Mouse (Mus musculus): ENCODE data around the gene Btbd3. TPM values are rescaled to one million over a fixed set of nuclear protein-coding genes. Genes with fewer than 3 reads are reported as not detected.

The Btbd3 gene
- polyA plus RNA-seq, 1 experiment: 3.2 TPM

DNA sequence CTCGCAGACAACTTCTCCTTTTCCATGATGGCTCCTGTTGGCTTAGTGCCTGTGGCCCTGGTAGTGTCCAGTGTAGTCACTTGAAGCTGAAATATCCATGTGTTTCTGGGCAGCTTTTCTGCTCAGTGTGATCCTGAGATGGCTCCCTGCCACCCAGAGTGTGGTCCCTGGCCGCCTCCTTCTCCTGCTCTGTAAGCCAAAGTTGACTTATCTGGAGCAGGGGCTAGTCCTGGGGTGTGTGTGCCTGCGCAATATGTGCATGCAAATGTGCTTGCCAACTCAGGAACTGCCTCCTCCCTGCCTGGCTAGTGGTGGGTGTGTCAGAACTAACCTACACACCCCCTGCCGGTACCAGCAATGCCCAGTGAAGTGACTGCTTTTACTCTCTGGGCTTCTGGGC, 29.4 kb downstream of the Btbd3 start:
- Histone ChIP-seq H3K36me3 (ENCODE audit: control insufficient read depth, insufficient read depth, low read length) (no peaks in the 10 kb centered on the region), H3K4me1 (replicated peaks; ENCODE audit: control insufficient read depth, insufficient read depth, low read length) (no peaks in the 10 kb centered on the region)
- TF ChIP-seq CTCF (IDR thresholded peaks at IDR 0.05; ENCODE audit: borderline replicate concordance, control insufficient read depth, extremely low read depth, insufficient read depth, low read length, poor library complexity): no peak
- TF ChIP-seq POLR2A (IDR thresholded peaks at IDR 0.05; ENCODE audit: control insufficient read depth, extremely low read depth, insufficient read depth, low read length, poor library complexity): no peak

DNA sequence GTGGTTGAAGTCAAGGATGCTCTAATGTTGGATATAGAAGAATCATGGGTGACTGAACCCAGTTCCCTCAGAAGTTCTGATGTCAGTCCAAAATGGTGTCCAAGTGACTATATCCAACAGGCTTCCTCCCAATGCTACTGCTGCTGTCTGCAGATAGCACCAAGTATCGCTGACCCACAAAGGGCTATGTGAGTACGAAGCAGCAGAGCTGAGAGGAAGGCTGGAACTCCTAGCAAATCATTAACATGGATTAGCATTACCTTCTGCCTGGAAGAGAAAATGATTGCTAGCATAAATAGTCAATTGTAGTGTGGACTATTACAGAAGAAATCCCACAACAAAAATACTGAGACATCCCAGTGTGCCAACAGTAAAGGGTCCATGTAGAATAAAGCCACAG, 33.8 kb downstream of the Btbd3 start:
- no peak for DNase-seq
- Histone ChIP-seq H3K27ac (ENCODE audit: control insufficient read depth, insufficient read depth, low read length) (no peak overlapping the region), H3K4me1 (replicated peaks; ENCODE audit: control insufficient read depth, insufficient read depth, low read length) (no peaks in the 10 kb centered on the region), H3K4me3 (ENCODE audit: control insufficient read depth, insufficient read depth, low read length) (no peak overlapping the region), H3K27me3 (ENCODE audit: control insufficient read depth, insufficient read depth, low read length) (no peaks in the 10 kb centered on the region), H3K36me3 (ENCODE audit: control insufficient read depth, insufficient read depth, low read length) (no peaks in the 10 kb centered on the region)
- no peak for TF ChIP-seq POLR2A (IDR thresholded peaks at IDR 0.05; ENCODE audit: control insufficient read depth, extremely low read depth, insufficient read depth, low read length, poor library complexity)
- no peak for TF ChIP-seq CTCF (IDR thresholded peaks at IDR 0.05; ENCODE audit: borderline replicate concordance, control insufficient read depth, extremely low read depth, insufficient read depth, low read length, poor library complexity)
- WGBS: 93% methylated on average over 2 of the region's 2 CpGs

More for the DNA sequence above, 29.4 kb downstream of the Btbd3 start:
- no peaks in the 10 kb centered on the region for H3K27me3 ChIP-seq (ENCODE audit: control insufficient read depth, insufficient read depth, low read length)
- 96% methylated on average over 4 of the region's 4 CpGs for WGBS
- no peak for DNase-seq
- no peak overlapping the region for H3K27ac ChIP-seq (ENCODE audit: control insufficient read depth, insufficient read depth, low read length)
- no peak overlapping the region for H3K4me3 ChIP-seq (ENCODE audit: control insufficient read depth, insufficient read depth, low read length)

DNA sequence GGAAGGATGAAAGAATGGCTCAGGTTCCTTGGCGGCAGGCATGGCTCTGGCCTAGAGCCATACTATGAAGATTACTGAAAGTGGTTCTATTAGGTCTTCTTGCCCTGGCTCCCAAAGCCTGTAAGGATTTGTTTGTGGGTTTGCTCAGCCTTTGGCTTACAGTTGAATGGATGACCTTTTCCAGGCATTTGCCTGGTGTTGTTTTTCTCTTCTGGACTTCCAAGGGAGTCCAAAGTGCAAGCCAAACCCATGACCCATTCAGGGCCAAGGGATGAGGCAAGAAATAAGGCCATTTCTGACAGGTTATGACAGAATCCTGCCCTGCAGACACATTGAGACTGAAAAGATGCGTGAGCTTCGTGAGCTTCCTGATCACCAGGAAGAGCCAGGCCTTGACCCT, 37.9 kb downstream of the Btbd3 start:
- H3K4me3 ChIP-seq (ENCODE audit: control insufficient read depth, insufficient read depth, low read length): no peak overlapping the region
- no peak overlapping the region for H3K27ac ChIP-seq (ENCODE audit: control insufficient read depth, insufficient read depth, low read length)
- H3K4me1 ChIP-seq (replicated peaks; ENCODE audit: control insufficient read depth, insufficient read depth, low read length): no peaks in the 10 kb centered on the region
- no peaks in the 10 kb centered on the region for H3K36me3 ChIP-seq (ENCODE audit: control insufficient read depth, insufficient read depth, low read length)
- no peak for DNase-seq
- WGBS: 98% methylated on average over 3 of the region's 3 CpGs
- H3K27me3 ChIP-seq (ENCODE audit: control insufficient read depth, insufficient read depth, low read length): no peaks in the 10 kb centered on the region
- no peak for TF ChIP-seq CTCF (IDR thresholded peaks at IDR 0.05; ENCODE audit: borderline replicate concordance, control insufficient read depth, extremely low read depth, insufficient read depth, low read length, poor library complexity)

DNA sequence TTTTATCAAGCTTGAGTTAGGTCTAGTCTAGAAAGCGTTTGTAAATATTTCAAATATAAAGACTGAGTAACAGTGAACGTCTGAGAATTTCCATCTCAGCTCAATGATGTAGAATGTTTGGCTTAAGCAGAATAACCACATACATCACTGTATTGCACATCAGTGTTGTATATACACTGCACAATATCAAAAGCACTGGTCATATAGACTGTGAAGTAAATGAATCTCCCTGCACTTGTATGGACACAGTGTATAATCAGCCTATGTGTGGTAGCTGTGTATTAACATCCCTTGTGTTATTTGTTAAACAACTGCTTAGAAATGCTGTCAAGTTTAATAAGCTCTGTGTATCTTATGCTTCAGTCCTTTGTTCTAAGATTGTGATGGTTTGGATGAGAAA, 49.9 kb downstream of the Btbd3 start:
- no peak for DNase-seq
- H3K27ac ChIP-seq (ENCODE audit: control insufficient read depth, insufficient read depth, low read length): no peak overlapping the region
- TF ChIP-seq CTCF (IDR thresholded peaks at IDR 0.05; ENCODE audit: borderline replicate concordance, control insufficient read depth, extremely low read depth, insufficient read depth, low read length, poor library complexity) (no peak), POLR2A (IDR thresholded peaks at IDR 0.05; ENCODE audit: control insufficient read depth, extremely low read depth, insufficient read depth, low read length, poor library complexity) (no peak)
- H3K36me3 ChIP-seq (ENCODE audit: control insufficient read depth, insufficient read depth, low read length): no peaks in the 10 kb centered on the region
- no peaks in the 10 kb centered on the region for H3K4me1 ChIP-seq (replicated peaks; ENCODE audit: control insufficient read depth, insufficient read depth, low read length)
- 97% methylated on average over 2 of the region's 2 CpGs for WGBS
- H3K27me3 ChIP-seq (ENCODE audit: control insufficient read depth, insufficient read depth, low read length): no peaks in the 10 kb centered on the region
- H3K4me3 ChIP-seq (ENCODE audit: control insufficient read depth, insufficient read depth, low read length): no peak overlapping the region

DNA sequence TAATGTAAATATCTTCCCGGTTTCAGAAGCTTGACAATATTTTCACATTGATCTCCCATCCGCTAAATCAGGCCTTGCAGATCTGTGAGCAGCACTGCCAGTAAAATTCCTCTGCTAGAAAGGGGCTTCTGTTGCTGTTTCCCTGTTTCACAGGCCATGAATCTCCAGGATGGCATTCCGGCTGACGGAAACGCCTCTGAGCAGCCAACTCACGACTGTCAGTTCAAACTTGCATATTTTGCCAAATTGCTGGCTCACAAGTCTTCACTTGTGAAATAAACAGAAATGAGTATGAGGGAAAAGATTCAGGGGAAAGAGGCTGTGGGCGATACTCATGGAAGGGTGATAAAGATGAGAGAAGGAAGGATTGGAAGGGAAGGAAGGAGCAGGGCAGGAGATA, 59.3 kb downstream of the Btbd3 start:
- Histone ChIP-seq H3K36me3 (ENCODE audit: control insufficient read depth, insufficient read depth, low read length) (no peaks in the 10 kb centered on the region), H3K27ac (ENCODE audit: control insufficient read depth, insufficient read depth, low read length) (no peak overlapping the region), H3K4me1 (replicated peaks; ENCODE audit: control insufficient read depth, insufficient read depth, low read length) (no peaks in the 10 kb centered on the region), H3K27me3 (ENCODE audit: control insufficient read depth, insufficient read depth, low read length) (no peaks in the 10 kb centered on the region), H3K4me3 (ENCODE audit: control insufficient read depth, insufficient read depth, low read length) (no peak overlapping the region)
- no peak for DNase-seq
- 94% methylated on average over 7 of the region's 7 CpGs for WGBS
- TF ChIP-seq CTCF (IDR thresholded peaks at IDR 0.05; ENCODE audit: borderline replicate concordance, control insufficient read depth, extremely low read depth, insufficient read depth, low read length, poor library complexity): no peak
- TF ChIP-seq POLR2A (IDR thresholded peaks at IDR 0.05; ENCODE audit: control insufficient read depth, extremely low read depth, insufficient read depth, low read length, poor library complexity): no peak

DNA sequence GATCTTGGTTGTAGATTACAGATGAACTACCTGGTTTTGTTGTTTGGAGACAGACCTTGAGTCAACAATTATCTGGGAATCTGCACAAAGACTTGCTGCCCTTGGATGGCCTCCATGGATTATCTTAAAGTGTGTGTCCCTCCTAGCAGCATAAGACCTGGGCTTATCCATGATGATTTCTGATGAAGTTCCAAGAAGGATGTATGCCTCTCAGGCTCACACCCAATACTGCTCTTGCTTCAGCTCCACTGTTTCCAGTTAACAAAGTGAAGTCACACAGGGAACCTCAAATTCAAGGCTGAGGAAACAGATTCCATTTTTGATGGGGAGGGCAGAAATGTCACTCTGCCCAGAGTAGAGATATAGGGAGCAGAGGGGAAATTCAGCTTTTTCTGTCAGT, 64.0 kb downstream of the Btbd3 start:
- Histone ChIP-seq H3K4me3 (ENCODE audit: control insufficient read depth, insufficient read depth, low read length) (no peak overlapping the region), H3K4me1 (replicated peaks; ENCODE audit: control insufficient read depth, insufficient read depth, low read length) (no peaks in the 10 kb centered on the region), H3K27ac (ENCODE audit: control insufficient read depth, insufficient read depth, low read length) (no peak overlapping the region), H3K36me3 (ENCODE audit: control insufficient read depth, insufficient read depth, low read length) (no peaks in the 10 kb centered on the region), H3K27me3 (ENCODE audit: control insufficient read depth, insufficient read depth, low read length) (no peaks in the 10 kb centered on the region)
- TF ChIP-seq POLR2A (IDR thresholded peaks at IDR 0.05; ENCODE audit: control insufficient read depth, extremely low read depth, insufficient read depth, low read length, poor library complexity) (no peak), CTCF (IDR thresholded peaks at IDR 0.05; ENCODE audit: borderline replicate concordance, control insufficient read depth, extremely low read depth, insufficient read depth, low read length, poor library complexity) (no peak)
- no peak for DNase-seq

DNA sequence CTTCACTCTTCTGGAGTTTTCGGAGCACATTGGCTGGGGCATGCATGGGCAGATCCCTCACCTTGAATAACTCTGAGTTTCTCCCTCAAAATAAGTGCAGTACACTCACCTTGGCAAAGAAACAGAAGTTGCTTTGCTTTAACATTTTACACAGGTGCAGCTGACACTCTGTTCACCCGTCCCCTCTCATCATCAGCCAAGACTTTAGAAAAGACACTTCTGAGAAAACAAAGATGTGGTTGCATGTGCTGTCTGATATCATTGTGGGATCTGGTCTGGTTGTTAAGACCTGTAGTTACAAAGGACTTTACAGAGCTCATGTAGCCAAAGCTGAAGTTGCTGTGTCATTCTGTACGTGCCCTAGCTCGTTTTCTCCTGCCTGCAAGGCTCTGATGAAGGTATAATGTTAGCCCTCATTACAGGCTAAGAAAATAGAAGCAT, 64.7 kb downstream of the Btbd3 start:
- H3K27me3 ChIP-seq (ENCODE audit: control insufficient read depth, insufficient read depth, low read length): no peaks in the 10 kb centered on the region
- H3K4me3 ChIP-seq (ENCODE audit: control insufficient read depth, insufficient read depth, low read length): no peak overlapping the region
- no peak for DNase-seq
- no peak overlapping the region for H3K27ac ChIP-seq (ENCODE audit: control insufficient read depth, insufficient read depth, low read length)
- no peaks in the 10 kb centered on the region for H3K36me3 ChIP-seq (ENCODE audit: control insufficient read depth, insufficient read depth, low read length)
- no peaks in the 10 kb centered on the region for H3K4me1 ChIP-seq (replicated peaks; ENCODE audit: control insufficient read depth, insufficient read depth, low read length)
- 26% methylated on average over 4 of the region's 4 CpGs for whole genome bisulfite sequencing
- TF ChIP-seq POLR2A (IDR thresholded peaks at IDR 0.05; ENCODE audit: control insufficient read depth, extremely low read depth, insufficient read depth, low read length, poor library complexity) (no peak), CTCF (IDR thresholded peaks at IDR 0.05; ENCODE audit: borderline replicate concordance, control insufficient read depth, extremely low read depth, insufficient read depth, low read length, poor library complexity) (no peak)
